Mouse (Mus musculus) heart, adult 11 months (tissue): ENCODE results near the gene Rbp7.
"Not testable (repeated sequence)": the region's sequence is repeated elsewhere in the genome, so short reads cannot be mapped to it uniquely, and the experiment has no call there.

ENCODE experiments used
- DNase-seq: peaks from one replicate; pipeline ENCODE4 v3.0.0; 2022

Gene Rbp7

DNA sequence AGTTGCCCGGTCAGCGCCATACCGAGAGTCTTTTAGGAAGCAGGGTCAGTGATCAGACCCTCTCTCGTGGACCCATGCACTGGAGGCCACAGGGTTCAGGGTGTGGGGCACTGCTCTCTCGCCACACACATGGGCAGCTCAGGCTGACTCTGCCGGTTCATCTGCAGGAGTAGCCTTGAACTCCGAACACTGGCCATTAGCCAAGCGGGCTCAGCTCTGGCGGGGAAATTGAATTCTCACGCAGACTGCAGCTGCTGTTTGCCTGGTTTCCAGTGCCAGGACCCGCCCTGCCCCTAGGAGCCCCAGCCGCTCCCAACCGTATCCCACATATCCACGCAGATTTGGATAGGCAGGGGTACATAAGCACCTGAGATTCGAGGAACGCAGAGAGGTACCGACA is 515 bp downstream of the Rbp7 start:
- peak; percentile 90 for DNase-seq

DNA sequence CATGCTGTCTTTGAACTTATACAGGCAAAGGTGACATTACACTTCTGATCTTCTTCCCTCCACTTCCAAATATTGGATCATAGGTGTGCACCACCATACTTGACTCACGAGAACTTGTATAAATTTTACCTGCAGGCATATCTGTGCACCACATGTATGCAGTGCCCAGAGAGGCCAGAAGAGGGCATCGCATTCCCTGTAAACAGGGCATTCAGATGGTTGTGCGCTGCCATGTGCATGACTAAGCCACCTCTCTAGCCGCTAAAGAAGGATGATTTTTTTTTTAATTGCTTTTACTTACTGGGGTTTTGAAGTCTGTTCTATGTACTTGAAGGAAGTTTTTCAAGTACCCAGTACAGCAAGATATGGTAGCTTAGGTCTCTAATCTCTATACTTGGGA is 1.1 kb downstream of the Rbp7 start:
- DNase-seq = no peak

DNA sequence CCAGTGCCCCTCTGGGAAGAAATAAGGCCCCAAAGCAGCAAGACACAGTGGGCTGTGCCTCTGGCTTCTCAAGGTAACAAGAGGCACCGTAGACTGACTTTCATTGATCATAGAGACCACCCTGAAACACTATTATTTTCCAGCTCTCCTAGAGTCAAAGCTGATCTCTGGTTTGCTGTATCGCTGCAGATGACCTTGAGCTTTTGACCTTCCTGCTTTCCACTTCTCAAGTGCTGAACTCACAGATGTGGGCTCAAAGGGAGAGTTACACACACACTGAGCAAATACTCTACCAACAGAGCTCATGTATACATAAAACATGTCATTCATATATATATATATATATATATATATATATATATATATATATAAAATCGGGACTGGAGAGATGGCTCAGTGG is 4.1 kb downstream of the Rbp7 start:
- no peak for DNase-seq

DNA sequence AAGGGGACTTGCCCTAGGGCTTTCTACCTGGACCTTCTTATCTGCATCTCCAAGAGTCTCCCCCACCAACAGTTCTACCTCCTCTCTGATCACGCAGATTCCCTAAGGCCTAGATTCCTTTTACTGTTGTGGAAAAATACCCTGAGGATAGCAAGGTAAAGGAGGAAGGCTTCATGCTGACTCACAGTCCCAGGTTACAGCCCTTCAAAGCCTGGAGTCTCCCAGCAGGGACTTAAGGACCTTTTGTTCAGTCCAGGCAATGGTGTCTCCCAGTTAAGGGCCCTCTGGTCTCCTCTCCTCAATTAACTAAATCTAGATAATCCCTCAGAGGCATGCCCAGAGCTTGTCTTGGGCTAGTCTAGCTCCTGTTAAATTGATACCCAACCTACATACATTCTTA is 8.5 kb downstream of the Rbp7 start:
- DNase-seq = no peak

DNA sequence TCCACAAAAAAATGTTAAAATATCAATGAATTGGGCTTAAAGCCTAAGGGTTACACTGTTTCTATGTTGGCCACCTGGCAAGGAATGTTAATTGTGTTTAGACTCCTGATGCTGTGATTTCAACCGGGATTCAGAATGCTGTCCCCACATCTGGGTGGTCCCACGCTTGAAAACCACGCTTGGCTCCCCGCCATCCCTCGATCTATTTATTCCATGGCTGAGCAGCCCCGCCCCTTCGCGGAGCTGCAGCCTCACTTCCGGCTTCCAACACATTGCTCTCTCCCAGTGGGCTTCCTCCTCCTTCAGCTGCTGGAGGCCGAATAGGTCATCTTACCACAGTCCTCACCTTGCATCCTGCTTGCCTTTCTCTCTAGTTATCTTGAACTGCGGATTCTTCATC is 8.9 kb downstream of the Rbp7 start:
- DNase-seq = peak; percentile 95

DNA sequence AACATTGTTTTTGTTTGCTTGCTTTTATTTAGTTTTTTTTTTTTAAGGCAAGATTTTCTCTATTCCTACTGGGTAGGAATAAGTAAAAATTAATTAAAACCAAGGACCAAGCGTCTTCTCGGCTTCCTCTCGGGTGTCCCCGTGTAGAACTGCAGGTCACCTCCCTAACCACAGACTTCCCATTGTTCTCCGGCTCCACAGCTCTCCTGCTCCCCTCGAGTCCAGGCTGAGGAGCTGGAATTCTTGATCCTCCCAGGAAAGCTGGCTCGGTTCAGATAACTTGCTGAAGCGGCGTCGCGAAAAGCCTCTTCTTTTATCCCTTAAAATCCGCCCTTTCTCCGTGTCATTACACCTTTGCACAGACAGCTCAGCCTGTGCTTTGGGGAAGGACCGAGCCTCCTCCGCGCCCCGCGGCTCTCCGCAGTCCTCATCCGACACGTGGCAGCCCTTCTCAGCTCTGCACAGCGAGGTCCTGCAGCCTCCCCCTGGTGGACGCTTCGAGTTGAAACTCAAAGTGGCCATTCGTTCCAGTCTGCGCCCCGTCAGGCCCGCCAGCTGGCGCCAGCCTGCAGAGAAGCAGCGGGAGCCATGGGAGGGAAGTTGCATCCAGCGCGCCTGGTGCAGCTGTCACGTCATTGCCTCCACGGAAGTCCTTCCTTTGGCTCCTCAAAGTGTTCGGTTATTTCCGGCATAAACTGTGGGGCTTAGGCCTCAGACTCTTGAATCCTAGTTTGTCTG is 9.6 kb downstream of the Rbp7 start:
- DNase-seq = peak; percentile 99

DNA sequence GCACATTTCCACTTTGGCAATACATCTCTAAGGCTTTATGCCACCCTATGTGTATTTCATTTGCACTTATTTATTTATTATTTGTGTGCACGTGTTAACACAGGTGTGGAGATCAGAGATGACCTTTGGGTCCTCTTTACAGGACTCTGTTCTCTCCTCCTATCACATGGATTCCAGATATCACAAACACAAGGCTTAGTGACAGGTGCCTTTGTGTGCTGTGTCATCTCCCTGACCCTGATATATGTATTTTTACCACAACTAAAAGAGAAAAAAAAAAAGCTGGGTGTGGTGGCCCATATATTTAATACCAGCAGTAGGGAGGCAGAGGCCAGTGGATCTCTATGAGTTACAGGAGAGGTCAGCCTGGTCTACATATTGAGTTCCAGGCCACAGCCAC is 10.3 kb downstream of the Rbp7 start:
- no peak for DNase-seq

DNA sequence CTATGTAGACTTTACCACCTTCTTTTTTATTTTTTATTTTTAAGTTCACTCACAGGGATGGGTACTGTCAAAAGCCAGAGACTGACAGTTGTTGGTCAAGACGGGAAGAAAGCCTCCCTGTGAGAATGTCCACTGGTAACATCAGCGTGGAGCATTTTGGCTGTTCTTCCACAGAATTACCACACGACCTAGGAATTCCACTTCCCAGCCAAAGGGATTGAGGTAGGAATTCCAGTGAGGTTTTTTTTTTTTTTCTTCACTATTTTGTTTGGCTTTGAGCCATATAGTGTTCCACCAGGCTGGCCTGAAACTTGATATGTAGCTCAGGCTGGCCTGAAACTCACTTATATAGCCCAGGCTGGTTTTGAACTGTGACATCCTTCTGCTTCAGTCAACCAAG is 12.3 kb downstream of the Rbp7 start:
- peak; percentile 93 for DNase-seq

DNA sequence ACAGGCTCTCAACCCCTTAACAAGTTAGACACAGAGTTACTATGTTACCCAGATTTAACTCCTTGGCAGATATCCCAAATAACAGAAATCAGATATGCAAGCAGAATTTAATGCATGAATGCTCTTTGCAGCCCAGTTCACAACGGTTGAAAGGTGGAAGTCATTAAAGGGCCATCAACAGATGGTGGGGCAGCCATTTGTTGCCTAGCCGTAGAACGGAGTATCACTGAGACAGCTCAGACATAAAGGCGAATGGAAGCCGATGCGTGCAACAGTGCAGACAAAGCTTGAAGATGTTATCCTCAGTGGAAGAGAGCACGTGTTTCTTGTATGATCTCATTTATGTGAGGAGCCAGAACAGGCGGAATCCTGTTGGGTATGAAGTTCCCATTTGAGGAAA is 14.2 kb downstream of the Rbp7 start:
- DNase-seq = no peak

DNA sequence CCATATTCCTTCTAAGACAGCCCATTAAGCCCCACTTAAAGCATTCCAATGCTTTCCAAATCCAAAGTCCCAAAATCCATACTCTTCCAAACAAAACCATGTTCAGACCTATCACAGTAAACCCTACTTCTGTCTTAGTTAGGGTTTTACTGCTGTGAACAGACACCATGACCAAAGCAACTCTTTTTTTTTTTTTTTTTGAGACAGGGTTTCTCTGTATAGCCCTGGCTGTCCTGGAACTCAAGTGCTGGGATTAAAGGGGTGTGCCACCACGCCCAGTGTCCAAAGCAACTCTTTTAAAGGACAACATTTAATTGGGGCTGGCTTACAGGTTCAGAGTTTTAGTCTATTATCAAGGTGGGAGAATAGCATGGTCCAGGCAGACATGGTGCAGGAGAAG is 22.9 kb downstream of the Rbp7 start:
- not testable (repeated sequence) for DNase-seq

DNA sequence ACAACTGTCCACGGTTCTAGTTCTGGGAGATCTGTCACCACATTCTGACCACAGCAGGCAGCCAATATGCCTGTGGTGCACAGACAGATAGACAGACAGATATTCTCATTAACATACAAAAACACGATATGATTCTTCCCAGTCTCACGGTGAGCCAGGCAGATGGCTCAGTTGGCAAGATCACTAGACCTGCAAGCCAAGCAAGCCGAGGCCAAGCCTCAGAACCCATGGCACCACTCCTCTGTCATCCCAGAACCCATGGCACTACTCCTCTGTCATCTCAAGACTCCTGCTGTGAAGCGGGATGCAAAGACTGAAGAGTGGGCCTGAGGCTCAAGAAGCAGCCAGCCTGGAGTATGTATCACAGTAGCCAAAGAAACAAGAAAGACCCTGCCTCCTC is 25.2 kb downstream of the Rbp7 start:
- DNase-seq = no peak

DNA sequence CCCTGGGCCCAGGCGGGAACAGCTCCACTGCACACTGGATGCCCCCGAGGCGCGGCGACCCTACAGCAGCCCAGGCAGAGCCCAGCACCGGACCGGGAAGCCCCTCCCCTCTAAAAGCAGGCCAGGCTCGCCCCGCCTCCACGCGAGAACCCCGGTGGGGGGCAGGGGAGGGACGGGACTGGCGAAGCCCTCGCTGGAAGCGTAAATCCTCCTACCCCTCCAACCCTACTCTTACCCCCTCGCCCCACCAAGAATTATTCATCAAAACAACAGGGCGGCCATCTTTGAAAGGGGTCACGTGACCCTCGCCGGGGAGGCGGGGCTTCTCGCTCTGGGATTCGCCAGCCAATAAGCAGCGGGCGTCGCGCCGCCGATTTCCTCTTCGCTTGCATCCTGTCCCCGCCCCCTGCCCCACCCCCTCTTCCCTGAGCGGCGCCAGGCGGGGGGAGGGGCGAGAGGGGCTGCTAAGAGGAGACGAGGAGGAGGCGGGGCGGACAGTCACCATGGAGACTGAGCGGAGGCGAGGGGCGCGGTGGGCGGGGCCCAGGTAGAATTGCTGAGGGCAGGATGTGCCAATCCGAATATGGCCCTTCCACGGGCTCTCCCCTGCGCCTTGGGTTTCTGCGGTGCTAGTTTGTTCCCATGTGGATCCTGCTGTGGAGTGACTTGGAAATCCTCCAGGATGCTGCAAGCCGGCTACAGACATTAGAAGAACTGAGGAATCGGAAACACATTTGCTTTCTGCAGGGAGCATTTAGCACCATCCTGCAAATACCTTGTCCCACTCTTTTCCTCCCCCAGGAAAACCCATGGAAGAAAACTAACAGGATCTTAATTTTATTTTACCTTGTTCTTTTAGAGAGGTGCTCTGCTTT is 28.2 kb downstream of the Rbp7 start, which contains the start of gene Ube4b:
Gene Ube4b (minus strand): TSS at position 425 of the 875 bp plus-strand sequence.
- peak; percentile 100 for DNase-seq

DNA sequence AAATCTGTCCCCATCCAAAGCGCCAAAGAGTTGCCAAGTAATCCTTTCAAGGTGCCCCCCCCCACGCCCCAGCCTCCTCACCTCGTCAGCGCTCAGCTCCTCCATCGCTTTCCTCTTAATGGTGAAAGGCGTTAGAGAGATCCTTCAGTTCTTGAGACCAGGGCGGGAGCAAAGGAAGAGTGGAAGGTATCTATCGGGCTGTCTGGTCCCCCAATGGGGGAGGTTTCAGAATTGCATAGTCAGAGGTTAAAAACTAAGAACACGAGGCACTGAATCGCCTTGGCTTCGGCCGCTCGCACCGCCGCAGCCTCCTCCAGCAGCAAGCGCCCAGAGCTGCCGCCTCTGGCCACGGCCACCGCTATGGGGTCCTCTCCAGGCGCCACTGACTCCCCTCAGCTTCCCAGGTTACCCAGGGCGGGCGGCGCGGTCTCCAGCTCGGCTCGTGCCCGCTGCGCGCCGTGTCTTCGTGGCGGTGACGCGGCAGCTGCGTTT is 28.9 kb downstream of the Rbp7 start:
- DNase-seq = no peak

DNA sequence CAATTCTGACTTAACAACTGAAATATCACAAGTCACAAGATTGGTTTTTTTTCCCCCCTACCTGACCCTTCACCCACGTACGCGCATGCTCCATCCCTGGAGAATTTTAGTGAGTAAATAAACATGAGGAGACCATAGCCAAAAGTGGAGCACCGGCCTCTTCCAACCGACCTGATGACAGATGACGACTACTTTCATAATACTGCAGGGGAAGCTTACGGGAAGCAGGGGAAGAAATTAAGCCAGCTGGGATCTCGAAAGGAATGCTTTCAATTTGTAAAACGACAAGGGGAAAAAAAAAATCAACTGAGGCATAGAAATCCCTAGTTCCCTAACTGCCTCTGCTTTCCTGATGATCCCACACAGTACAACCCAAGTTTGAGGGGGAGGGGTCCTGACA is 30.0 kb downstream of the Rbp7 start:
- peak; percentile 91 for DNase-seq

DNA sequence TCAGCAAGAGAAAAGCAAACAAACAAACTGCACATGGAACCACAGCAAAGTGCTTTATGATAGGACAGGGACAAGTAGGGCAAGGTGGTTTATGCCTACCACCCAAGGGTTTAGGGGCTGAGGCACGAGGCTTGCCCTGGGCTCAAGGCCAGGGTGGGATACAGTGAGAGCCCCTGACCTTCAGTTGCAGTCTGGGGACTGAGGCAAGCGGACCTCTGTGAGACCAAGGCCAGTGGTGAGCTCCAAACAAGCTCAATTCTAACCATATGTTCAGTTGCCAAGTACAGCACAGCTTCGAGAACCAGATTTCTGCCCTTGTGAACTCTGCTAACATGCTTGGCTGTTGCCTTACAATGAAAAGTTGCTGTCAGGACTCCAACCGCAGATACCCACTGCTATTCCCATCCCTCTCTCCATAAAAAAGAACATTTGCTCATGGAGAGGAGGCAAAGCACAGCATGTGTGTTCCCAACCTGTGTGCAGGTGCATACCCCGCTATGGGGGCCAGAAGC is 36.9 kb downstream of the Rbp7 start:
- DNase-seq = no peak

DNA sequence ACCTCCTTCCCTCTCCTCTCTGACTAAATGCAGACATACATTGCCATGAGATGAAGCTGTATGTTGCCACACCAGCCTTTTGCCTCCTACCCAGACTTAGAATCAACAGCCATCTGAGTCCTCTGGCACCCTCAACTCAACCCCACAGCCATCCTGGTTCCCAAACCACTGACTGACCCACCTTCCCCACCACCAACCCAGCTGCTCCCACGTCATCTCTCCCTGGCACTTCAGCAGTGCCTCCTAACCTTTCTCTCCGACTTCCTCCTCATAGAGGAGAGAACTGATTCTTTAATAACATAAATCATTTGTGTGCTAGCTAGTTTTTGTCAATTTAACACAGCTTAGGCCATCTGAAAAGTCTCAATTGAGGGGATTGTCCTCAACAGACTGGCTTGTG is 37.8 kb downstream of the Rbp7 start:
- no peak for DNase-seq

DNA sequence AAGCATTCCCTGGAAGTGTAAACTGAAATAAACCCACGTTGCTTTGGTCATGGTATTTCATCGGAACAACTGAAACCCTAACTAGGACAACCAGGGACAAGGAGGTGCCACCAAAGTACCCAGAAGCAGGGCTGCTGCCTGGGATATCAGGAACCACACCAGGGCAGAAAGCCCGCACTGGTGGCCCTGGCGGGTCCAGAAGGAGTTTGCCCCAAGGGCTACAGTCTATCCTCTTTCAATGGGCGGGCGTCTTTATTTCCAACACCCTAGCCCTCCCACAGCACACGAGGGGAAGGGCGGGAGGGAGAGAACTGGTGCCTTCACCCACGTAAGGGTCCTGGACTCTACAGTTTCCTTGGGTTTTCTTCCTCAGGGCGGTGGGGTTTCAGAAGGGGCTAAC is 38.4 kb downstream of the Rbp7 start:
- DNase-seq = no peak

DNA sequence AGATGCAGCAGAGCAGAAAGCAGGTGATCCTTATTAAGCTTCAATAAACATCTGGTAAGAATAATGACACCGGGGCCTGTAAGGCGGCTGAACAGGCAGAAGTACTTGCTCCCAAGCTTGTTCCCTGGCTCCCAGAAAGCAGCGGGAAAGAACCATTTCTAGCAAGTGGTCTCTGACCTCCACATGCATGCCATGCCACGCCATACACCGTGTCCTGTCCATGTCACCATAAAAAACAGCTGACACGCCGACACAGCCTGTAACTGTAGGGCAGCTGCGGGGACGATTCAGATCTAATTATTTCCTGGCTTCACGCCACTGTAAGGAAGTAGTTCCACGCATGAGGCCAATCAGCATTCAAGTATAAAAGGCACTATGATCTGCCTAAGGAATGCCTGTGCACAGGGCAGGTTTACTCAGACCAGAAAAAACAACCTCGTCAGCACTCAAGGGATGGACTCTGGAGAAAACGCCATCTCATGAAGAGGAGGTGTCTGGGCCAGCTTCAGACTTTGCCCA is 39.1 kb downstream of the Rbp7 start:
- peak; percentile 94 for DNase-seq

DNA sequence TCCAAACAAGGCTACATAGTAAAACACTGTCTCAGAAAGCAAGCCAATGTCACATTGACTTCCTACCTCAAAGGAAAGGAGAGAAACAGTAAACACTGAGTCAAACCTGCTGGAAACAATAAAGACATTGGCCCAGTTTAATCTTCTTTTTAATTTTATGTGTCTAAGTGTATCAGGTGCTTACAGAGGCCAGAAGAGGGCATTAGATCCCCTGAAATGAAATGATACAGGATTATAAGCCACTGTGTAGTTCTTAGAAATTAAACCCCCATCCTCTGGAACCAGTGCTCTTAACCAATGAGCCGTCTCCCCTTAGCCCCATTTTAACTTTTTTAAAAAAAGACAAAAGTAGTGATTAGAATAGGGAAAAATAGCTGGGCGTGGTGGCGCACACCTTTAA is 40.5 kb downstream of the Rbp7 start:
- no peak for DNase-seq

DNA sequence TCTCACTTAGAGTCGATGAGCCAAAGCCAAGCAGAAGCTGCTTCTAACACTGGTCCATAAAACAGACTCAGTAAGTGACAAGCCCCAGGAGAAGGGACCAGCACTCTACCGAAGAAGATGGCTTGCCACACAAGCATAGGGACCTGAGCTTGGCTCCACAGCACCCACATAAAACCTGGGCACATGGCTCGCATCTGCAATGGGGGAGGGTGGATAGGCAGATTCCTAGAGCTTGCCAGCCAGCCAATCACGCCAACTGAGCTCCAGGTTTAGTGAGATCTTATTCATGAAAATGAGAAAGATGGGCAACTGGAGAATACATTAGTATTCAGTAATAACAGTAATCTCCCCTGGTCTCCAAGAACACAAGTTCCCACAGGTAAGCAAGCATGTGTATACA is 45.0 kb downstream of the Rbp7 start:
- no peak for DNase-seq

DNA sequence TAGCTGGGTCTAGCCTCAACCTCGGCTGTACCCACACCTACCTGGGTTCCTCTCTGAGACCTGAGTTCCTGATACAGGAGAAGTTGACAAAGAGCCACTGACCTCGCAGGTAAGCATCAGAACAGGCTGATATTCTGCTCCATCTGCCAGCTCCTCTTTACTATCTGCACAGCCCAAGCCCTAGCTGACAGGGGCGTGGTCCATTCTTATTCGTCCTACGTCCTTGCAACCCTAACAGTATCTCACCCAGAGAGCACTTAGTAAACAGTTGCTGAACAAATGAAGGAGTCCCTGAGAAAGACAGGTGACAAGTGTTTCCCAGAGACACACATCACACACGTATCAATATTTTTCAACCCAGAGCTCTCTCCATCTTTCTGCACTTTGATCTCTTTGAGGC is 46.4 kb downstream of the Rbp7 start:
- no peak for DNase-seq

DNA sequence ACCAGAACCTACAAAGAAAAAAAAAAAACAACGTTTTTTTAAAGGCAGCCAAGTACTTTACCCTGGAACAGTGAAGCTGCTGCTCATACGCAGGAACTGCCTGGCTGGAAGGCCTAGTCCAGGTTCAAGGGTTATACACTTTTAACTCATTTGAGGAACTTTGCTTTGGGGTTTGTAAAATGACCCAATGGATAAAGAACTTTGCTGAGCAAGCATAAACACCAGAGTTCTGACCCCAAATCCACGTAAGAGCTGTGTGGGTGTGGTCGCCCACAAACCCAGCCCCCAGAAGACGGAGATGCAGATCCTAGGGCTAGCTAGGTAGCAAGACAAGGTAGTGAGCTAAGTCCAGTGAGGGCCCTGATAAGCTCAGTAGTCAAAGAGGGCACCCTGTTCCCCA is 47.3 kb downstream of the Rbp7 start:
- DNase-seq = no peak

DNA sequence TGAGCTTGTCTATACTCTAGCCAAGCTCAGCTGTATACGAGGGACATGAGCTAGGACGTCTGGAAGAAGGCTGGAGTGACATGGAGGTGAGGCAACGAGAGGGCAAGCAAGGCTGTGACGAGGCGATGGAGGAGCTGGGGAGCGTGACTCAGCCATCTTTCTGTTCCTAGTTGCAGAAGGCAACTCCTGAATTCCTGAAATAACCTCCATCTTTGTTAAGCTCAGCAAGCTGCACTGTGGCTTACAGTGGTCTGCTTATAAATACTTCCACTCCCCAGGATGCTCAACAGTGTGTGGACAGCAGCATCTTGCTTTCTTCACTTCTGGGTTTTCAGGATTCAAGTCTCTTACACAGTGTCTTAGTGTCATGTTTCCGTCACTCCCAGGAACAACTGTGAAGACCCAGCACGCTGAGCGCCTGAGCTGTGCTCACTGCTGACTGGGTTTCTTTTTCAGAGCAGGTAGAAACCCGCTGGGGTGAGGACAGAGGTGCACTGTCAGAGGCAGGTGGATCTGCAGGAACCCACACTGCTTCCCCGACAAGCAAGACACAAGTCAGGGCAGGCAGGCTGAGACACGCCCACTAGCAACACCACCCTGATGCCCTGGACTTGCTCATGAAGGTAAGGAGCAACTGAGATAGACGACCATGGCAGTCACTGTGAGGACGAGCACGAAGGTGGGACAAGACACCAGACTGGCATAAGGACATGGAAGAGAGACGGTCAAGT is 48.9 kb downstream of the Rbp7 start:
- no peak for DNase-seq
